Mouse (Mus musculus) lung, postnatal 14 days (tissue): ENCODE measurements around the gene Bphl.
"Not testable (repeated sequence)": the region's sequence is repeated elsewhere in the genome, so short reads cannot be mapped to it uniquely, and the experiment has no call there.

Experiments used
- DNase-seq: peaks from one replicate; pipeline ENCODE4 v3.0.0; 2021

The Bphl gene

DNA sequence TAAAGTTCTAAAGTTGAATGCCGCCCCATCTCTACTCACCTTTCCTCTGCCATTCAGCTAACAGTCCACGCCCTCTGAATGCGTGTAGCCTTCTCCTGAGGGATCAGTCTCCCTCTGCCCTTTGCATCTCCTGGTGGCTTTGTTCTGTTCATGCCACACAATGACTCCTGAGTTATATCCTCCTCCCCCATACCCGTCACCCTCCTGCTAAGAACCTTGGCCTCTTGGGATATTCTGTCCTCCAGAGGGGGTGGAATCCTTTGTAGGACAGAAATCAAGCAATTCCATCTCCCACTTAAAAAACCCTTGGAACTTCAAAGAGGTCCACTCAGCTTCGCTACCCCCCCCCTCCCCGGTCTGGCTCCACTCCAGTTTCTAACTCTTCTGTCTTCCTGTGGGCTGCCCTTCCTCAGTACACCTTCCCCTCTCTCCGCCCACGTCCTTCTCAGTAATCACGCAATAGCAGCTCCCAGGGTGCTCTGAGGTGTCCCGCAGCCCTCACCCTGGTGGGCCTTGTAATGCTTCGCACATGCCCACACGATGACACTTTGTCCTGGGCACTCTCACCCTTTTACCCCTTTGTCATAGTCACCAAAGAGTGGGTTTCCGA is 16.4 kb downstream of the Bphl start:
- no peak for DNase-seq

DNA sequence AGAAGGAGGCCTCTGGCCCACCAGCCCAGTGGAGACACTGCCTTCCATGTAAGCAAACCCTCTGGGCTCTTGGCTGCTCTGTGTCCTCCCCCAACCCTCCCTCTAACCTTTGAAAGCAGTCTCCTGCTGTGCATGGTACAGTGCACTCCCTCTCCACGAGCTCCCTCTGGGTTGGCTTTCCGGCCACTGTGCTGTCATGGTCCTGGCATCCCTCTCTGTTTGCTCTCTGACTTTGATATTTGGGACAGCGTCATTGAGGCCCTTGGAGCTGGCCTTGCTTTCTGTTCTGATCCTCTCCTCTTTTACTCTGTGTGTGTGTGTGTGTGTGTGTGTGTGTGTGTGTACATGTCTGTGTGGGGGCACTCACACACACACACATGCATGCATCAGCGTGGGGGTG is 17.0 kb downstream of the Bphl start:
- no peak for DNase-seq

DNA sequence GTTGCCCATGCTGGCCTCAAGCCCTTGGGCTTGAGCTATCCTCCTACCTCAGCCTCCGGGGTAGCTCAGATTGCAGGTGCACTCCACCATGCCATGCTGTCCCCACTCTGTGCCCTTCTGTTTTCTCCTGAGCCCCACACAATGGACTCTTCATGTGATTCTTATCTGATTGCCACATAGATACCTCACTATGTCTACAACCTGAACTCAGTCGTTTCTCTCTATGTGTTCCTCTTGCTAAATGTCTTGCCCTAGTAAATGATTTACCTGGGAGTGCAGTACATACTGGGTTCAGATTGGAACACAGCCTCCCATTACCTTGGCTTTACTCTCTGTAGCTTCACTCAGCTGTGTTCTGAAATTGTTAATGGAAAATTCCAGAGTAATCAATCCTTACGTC is 17.6 kb downstream of the Bphl start:
- DNase-seq: no peak

DNA sequence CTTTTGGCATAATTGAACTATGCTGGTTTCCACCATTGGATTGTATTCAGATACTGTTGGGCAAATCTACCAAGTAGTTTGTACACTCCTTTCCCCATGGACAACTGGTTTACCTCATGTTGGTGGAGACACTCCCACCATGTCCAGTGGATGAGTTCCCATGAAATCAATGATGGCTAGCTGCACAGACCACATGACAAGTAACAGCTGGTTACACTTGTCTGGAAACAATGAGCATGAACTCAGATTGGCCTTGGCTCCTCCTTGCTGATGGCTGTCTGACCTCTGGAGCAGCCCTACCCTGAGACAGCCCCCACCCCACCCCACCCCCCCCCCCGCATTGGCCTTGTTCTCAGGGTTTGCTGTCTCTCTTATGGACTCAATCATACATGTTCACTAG is 19.9 kb downstream of the Bphl start:
- DNase-seq: no peak

DNA sequence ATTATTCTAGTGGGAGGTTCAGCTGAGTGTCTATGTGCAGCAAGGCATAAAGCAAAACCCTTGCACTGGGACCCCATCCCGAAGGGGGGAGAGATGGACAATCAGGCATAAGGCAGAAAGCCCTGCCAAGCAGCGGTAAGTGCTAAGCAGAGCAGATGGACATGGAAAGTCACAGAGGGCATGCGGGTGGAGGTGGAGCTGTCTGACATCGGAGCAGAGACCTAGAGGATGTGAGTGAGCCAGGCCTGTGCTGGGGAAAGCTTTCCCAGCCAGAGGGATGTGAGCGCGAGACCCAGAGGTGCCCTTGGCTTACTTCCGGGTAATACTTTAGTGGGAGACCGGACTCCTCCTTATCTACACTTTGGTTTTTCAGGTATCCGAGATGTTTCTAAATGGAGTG is 22.7 kb downstream of the Bphl start:
- no peak for DNase-seq

DNA sequence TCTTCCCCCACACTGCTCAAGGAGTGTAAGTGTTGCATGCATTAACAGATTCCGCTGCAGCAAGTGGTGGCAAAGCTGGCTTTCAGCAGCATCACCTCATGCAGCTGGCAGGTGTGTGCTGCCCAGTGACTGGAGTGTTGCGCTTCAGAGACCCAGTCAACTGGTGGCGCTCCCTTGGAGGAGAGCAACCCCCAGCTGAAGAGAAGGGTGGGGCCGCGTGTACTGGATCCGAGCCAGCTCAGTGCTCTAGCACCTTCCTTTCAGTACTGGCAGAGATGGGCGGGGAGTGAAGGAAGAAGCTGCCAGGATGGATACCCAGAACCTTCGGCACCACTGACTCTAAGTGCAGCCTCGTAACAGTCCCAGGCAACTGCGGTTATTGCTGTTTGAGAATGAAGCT is 25.1 kb downstream of the Bphl start:
- DNase-seq: no peak

DNA sequence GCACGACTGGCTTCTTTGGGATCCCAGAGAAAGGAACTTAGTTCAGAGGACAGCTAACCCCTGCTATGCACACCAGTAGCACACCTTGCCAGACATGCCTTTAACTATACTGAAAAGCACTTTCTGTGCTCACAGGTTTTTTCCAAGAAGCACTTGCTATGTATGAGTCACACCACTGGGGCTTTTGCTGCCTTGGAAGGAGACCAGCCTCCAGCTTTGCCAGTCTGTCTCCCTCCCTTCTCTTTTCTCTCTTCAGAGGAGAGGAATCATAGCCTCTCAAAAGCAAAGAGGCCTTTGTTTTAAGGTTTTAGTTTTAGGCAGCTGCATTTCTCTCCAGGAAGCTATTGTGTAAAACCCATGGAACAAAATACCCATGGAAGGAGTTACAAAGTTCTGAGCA is 29.0 kb downstream of the Bphl start:
- DNase-seq: no peak

DNA sequence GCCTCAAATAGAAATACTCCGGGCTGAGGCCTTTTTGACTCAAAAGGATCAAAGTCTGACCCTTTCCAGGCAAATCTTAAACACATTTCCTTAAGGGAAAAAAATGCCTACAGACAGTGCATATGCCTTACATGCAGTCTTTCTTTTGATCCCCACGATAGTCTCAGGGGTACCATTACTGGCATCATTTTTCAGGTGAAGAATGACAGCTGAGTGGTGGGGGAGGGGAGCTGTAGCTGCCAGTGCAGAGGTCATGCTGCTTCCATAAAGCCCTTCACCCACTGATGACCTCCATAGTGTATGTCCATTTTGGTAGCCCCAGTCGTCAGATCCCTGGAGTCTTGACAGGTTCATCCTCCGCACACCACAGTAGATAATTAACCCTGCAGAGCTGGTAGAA is 32.9 kb downstream of the Bphl start:
- DNase-seq: no peak

DNA sequence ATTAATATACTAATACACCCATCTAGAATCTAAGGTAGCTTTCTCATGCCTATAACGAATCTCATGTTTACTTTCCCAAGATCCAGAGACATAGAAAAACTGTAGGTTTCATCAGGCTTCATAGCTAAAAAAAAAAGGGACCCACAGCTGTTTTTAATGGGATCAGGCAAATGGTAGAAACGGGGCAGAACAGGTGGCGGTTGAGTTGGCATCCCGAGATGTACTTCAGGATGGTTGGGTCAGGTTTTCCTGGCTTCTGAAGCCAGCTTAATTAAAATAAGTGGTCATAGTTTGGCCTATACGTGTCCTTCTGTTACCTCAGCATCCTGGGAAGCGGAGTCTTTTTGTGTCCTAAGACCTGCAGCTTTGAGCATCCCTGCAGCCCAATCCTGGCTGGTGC is 34.4 kb downstream of the Bphl start:
- DNase-seq: no peak

DNA sequence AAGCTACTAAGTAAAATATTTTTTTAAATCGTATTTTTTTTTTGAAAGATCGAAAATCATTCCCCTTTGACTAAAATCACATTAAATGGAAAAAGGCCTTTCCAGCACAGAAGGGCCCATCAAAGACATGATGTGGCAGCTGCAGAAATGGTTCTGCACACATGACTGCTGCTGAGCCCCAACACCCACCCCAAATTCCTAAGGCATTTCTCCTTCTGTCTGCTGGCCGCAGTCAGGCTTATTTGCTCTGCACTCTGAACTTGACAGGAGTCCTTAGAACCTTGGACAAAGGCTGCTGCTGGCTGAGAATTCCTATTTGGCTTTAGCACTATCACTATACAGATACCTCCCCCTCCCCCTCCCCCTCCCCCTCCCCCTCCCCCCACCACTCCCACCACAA is 35.5 kb downstream of the Bphl start:
- DNase-seq: no peak

DNA sequence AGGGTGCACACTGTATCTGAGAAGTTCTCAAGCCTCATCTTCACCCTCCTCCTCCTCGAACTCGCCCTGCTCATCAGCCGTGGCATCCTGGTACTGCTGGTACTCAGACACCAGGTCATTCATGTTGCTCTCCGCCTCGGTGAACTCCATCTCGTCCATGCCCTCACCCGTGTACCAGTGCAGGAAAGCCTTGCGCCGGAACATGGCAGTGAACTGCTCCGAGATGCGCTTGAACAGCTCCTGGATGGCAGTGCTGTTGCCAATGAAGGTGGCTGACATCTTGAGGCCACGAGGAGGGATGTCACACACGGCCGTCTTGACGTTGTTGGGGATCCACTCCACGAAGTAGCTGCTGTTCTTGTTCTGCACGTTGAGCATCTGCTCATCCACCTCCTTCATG is 37.0 kb downstream of the Bphl start:
- not testable (repeated sequence) for DNase-seq

DNA sequence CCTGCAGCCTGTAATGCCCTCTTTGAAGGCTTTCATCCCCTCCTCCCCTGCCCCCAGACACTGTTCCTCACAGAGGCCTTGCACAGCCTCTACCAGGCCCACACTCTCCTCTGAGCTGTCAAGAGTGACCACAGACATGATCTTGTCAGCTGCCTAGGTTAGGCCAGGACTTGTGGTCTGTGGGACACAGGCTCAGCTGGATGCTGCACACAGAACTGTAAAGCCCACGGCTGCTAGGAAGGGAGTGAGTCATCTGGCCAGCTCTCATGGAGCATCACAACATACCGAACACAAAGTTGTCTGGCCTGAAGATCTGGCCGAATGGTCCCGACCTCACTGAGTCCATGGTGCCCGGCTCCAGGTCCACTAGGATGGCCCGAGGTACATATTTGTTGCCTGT is 38.5 kb downstream of the Bphl start:
- DNase-seq: not testable (repeated sequence)

DNA sequence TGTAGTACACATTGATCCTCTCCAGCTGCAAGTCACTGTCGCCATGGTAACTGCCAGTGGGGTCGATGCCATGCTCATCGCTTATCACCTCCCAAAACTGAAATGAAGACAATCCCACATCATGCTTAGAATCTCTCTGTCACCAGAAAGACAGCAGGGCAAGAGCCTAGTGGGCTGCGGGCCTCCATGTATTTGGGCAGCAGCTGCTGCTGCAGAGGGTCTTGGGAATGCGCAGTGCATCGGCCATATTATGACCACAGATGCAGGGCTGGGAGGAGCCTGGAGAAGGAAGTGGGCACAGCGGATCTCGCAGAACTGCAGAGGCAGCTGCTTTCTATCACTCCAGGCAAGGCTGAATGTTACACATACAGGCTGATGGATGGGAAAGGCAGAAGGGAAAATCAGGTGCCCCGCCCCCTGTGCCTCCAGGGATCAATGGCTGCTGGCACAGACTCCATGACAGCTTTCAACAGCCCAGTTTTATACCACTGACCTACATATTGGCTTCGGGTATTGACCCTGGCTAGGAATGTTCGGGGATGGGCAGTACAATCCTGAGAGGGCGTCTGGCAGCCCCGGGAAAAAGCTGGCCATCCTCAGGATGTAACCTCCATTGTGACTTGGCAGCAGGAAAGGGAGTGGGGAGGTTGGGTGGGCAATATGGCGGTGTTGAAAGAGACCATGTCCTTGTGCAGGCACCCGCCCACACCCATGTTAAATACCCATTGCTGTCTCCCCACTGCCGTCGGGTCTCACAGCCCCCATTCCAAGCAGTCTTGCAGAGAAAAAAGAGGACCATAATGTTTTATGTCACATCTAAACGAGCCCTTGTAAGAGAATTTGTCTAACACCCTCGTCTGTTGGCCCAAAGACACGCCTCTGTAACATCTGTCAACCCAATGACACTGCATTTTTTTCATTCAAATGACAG is 39.4 kb downstream of the Bphl start:
- DNase-seq: no peak

DNA sequence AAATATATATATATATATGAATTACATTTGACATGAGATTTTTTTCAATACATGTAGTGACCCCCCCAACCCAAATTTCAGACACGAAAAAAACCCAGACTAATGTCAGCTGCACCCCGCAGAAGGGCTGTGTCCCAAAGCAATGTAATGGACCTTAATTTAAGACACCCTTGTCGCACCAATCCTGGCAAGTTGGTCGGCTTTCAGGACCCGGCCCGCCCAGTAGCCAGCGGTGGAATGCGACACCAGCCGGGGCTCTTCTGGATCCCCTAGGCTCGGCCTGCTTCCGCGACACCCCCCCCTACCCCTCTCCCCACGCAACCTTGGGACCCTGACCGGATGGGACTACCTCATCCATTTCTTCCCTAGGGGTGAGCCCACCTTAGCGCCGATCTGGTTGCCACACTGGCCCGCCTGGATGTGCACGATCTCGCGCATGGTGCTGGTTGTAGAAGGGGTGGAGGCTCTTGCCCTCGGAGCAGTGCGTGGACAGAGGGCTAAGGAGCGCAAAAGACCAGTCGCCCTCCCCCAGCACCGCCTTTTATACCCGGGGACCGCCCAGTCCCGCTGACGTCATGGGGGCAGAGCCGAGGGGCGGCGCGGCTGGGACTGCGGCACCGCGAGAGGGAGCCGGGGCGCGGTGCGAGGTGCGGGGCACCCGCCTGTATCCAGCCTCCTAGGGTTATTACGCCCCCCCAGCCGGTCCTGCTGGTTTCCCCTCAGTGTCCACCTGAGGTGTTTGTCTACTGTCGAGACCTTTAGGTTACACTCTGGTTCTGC is 40.3 kb downstream of the Bphl start, which contains the start of gene Tubb2a:
Gene Tubb2a (minus strand): TSS at position 516 of the 780 bp plus-strand sequence.
- DNase-seq: peak; percentile 96

DNA sequence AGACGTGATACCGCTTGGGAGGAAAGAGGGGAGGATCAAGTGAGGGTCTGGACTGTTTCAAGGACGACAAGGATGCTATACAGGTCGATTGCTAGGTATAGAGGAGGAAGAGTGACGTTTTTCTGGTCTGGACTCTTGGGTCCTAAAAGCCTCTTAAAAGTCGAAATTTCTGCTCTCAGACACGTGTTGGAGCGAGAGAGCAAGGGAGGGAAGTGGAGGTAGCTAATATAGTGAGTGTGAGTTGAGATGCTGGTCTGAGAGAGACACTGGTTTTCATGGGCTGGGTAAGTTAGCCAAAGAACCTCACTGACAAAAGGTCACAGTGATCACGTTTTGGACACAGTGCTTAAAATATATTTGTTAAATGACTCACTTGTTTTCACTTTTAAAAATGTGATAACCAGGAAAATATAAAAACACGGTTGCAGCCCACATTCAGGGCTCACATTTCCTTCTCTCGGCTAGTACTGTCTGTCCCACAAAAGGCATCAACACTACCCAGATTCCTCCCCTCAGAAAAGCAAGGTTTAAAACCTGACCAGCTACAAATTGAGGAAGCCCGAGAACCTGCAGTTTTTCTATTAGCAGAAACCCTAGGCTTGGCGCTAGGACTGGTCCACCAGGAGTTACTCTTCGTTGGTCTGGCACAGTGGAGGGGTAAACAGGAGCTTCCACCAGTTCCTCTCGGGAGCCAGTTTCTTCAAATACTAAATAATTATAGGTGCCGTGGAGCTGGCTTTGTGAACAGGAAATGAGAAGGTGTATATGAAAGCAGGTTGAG is 41.3 kb downstream of the Bphl start:
- DNase-seq: no peak

DNA sequence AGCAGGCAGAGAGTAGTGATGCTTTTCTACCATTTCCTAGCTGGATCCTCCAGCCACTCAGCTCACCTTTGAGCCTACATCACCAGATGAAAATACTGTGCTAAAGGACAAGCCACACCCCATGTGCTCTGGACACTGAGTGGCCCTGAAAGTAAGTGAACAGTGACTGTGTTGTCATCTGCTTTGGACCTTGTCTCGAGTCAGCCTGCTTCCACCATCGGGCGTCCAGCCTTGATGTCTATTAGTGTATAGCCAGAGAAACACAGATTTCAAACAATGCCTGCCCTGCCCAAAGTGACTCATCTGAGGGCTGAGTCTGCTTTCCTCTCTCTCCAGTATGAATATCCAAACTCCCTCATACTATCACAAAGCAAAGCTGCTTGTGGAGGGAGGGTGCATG is 42.4 kb downstream of the Bphl start:
- DNase-seq: no peak

DNA sequence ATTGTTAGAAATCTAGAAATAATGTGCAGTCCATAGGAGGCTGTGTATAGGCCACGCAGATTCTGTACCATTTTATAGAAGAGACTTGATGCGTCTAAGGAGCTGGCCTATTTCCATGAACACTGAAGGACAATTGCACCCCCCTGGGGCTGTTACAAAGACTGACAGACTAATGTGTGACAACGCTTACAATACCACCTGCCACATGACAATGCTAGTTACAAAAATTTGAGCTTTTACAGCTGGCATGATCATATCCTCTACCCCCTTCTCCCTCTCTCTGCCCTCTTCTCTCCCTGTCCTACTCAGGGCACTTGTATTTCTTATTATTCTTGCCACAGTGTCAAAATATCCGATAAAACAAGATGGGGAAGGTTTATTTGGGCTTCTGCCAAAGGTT is 44.5 kb downstream of the Bphl start:
- DNase-seq: no peak

DNA sequence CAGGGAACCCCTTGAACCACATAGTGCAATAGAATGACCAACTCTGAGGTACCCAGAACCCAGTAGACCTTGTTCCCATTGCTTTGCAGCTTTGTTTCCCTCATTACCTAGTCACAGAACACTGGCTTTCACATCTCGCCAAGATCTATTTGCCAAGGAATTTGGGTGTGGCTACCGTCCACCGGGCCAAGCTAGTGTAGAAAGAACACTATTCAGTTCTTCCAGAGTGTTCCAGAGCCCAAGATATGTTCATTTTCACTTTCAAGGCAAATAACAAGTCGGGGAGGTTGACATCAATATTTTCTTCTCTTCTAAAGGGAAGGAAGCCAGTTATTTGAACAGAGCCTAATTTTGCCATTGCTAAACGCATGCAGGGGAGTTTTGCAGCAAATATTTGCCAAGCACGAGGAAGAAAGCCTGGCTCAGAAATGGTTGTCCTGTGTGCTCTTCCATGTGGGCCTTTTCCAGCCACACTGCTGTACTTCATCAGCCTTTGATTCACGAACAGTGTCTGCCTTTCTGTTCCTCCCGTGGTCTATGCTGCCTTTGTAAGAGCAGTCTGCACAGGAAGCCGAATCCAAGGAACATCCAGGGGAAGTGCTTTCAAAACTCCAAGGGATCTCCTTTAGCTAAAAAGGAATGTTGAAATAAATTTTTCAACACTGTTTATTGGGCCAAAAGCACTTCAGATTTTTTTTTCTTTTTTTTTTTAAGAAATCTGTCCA is 46.8 kb downstream of the Bphl start:
- peak; percentile 48 for DNase-seq

DNA sequence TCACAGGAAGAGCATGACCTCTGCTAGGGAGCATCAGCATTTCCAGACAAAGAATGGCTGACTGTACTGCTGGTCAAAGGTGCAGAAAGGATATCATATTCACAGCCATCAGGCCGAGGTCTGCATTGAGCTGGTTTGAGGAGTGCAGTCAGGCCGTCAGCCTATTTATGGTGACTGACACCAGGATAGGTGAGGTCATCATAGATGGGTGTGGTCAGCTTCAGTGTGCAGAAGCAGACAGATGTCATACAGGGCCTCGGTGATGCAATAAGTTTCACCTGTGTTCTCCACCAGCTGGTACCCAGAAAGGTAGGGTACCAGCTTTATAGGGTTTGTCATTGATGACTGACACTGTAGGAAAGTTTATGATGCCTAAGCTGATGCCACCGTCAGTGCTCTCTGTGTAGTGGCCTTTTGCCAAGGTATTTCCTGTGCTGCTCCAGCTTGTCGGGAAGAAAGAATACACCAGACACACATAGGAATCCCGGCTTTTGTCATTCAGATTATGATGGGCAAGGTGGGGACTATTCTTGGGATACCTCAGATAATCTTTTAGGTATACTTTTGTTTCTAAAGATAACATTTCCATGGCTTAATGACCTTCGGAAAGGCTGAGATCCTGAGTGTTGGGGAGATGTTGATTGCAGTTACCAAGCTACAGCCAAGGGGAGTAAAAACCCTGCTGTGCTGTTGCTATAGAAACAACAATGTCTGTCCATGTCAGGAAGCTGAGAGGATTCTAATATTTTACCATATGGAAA is 49.8 kb downstream of the Bphl start:
- DNase-seq: no peak

DNA sequence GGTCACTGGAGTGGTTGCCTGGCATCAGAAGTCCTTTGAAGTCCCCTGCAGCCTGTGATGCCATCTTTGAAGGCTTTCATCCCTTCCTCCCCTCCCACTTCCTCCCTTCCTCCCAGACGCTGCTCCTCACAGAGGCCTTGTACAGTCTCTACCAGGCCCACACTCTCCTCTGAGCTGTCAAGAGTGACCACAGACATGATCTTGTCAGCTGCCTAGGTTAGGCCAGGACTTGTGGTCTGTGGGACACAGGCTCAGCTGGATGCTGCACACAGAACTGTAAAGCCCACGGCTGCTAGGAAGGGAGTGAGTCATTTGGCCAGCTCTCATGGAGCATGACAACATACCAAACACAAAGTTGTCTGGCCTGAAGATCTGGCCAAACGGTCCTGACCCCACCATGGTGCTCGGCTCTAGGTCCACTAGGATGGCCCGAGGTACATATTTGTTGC is 50.8 kb downstream of the Bphl start:
- DNase-seq: not testable (repeated sequence)

DNA sequence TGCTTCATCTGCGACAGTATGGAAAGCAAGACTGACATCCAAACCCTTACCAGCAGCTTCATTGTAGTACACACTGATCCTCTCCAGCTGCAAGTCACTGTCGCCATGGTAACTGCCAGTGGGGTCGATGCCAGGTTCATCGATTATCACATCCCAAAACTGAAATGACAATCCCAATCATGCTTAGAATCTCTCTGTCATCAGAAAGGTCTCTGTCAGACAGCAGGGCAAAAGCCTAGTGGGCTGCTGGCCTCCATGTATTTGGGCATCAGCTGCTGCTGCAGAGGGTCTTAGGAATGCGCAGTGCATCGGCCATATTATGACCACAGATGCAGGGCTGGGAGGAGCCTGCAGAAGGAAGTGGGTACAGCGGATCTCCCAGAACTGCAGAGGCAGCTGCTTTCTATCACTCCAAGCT is 51.5 kb downstream of the Bphl start:
- DNase-seq: no peak
